Comparison of ENCODE assay signal across 29 mouse cellular contexts in genomic region chr9:114794491-114794890, GRCm38 (mm10). TPM values are rescaled to one million over a fixed set of nuclear protein-coding genes. Genes with fewer than 3 reads are reported as not detected.
DNase-seq lines count a peak whose midpoint lies in the region; ATAC-seq and TF ChIP-seq lines count a peak whose summit lies in the region.
"Had no signal": no experiment of that assay in that cellular context is flagged by ENCODE, and none has a peak within 500 bp of the region (broad histone marks: within the 10 kb centered on the region; RNA-seq: fewer than 3 reads in every experiment).

No protein-coding gene starts in this region.

- TF ChIP-seq CTCF in bone marrow, adult 2 months (IDR thresholded peaks at IDR 0.05; ENCODE audit: control insufficient read depth, insufficient read depth, low read length) = no peak

- H3K9me3 ChIP-seq in kidney, embryonic 15.5 days (replicated peaks) = no peaks in the 10 kb centered on the region
- H3K9me3 ChIP-seq: forebrain, embryonic 10.5 days; heart, embryonic 12.5 days; hindbrain, embryonic 10.5 days; limb, embryonic 15.5 days; midbrain, embryonic 15.5 days had no signal

- 0 out of 2 replicates have a peak, but pooled peaks have one; percentile 14 for ATAC-seq in megakaryocyte, adult 5-6 weeks (ENCODE audit: poor library complexity, severe bottlenecking)
- no peak for ATAC-seq in kidney, embryonic 15.5 days (replicated peaks; ENCODE audit: low FRiP score)
- ATAC-seq: activated CD4-positive, CD25-positive, alpha-beta regulatory T cell, adult 4 months; forebrain, embryonic 16.5 days; hindbrain, embryonic 16.5 days; midbrain, embryonic 15.5 days had no signal

- H3K4me3 ChIP-seq in bone marrow, adult 2 months (replicated peaks; ENCODE audit: control insufficient read depth, low read depth, low read length) = no peak overlapping the region
- H3K4me3 ChIP-seq in kidney, embryonic 15.5 days (replicated peaks) = no peak overlapping the region
- H3K4me3 ChIP-seq: forebrain, embryonic 10.5 days; heart, embryonic 12.5 days; hindbrain, embryonic 10.5 days; left cerebral cortex, adult 2 months; limb, embryonic 15.5 days; midbrain, embryonic 15.5 days had no signal

- H3K27me3 ChIP-seq in kidney, embryonic 15.5 days = no peaks in the 10 kb centered on the region
- H3K27me3 ChIP-seq: heart, embryonic 12.5 days; limb, embryonic 15.5 days; midbrain, embryonic 15.5 days had no signal

- peak; percentile 15 for DNase-seq in 3T3-L1 (ENCODE audit: low read depth, low spot score)
- DNase-seq in CD4-positive, CD25-positive, alpha-beta regulatory T cell, adult 2 months (ENCODE audit: low read depth, low spot score) = peak; percentile 49
- DNase-seq in right cerebral cortex, postnatal 36 days (ENCODE audit: low spot score in 2 of 2) = no peak
- DNase-seq in embryo, embryonic 11 days = no peak
- DNase-seq: adrenal gland, postnatal 10 days; cerebellum, adult 8-10 months; gastrocnemius, postnatal 10 days; heart, adult 11 months; heart, postnatal 10 days; kidney, adult 11 months; kidney, postnatal 4 days; left cerebral cortex, postnatal 4 days; lung, adult 18-20 months; lung, postnatal 10 days; thymus, postnatal 36 days had no signal

- no peaks in the 10 kb centered on the region for H3K36me3 ChIP-seq in kidney, embryonic 15.5 days
- H3K36me3 ChIP-seq: forebrain, embryonic 10.5 days; heart, embryonic 12.5 days; hindbrain, embryonic 10.5 days; limb, embryonic 15.5 days; midbrain, embryonic 15.5 days had no signal

- peak overlapping the region; percentile 40; the same call in 1 of the 2 replicates for H3K27ac ChIP-seq in bone marrow, adult 2 months (ENCODE audit: control insufficient read depth, insufficient read depth, low read depth, low read length, poor library complexity)
- no peak overlapping the region for H3K27ac ChIP-seq in kidney, embryonic 15.5 days
- H3K27ac ChIP-seq: forebrain, embryonic 10.5 days; hindbrain, embryonic 10.5 days; left cerebral cortex, adult 2 months; limb, embryonic 15.5 days; midbrain, embryonic 15.5 days had no signal

- WGBS in bone marrow, adult 2 months = 23% methylated on average over 4 of the region's 4 CpGs
- WGBS in kidney, embryonic 15.5 days = 81% methylated on average over 4 of the region's 4 CpGs

- TF ChIP-seq POLR2A in bone marrow, adult 2 months (IDR thresholded peaks at IDR 0.05; ENCODE audit: borderline replicate concordance, control insufficient read depth, low read depth, low read length) = no peak

- H3K9ac ChIP-seq in kidney, embryonic 15.5 days = no peak overlapping the region
- H3K9ac ChIP-seq: heart, embryonic 12.5 days; limb, embryonic 15.5 days; midbrain, embryonic 15.5 days had no signal

- peaks cover 6% of the 10 kb centered on the region for H3K4me1 ChIP-seq in bone marrow, adult 2 months (ENCODE audit: control insufficient read depth, insufficient read depth, low read length)
- peaks cover 21% of the 10 kb centered on the region for H3K4me1 ChIP-seq in kidney, embryonic 15.5 days

- no peak overlapping the region for H3K4me2 ChIP-seq in kidney, embryonic 15.5 days
- H3K4me2 ChIP-seq: heart, embryonic 12.5 days; limb, embryonic 15.5 days; midbrain, embryonic 15.5 days had no signal

RNA-seq across cellular contexts. Expression of gene Cmtm7, which starts 12.8 kb away (rescaled TPM):
- 106 and 300 TPM in 2 replicates for polyA plus RNA-seq in bone marrow, adult 2 months (2011; ENCODE audit: insufficient read depth, insufficient read length, low replicate concordance, missing spikeins)
- total RNA-seq in megakaryocyte, adult 5-6 weeks (2015) = 189 and 201 TPM in 2 replicates
- total RNA-seq in megakaryocyte, adult 5-6 weeks (2017) = 259 and 283 TPM in 2 replicates
- 102 TPM in 2 replicates for polyA plus RNA-seq in kidney, embryonic 15.5 days (2015; fragmentation: Nextera tagmentation; extraction: Ambion mirVana)

RNA-seq across cellular contexts. Expression of gene Cmtm8, which starts 49.5 kb away (rescaled TPM):
- 0.92 TPM in 1 of 2 replicates, not detected in the other for polyA plus RNA-seq in bone marrow, adult 2 months (2011; ENCODE audit: insufficient read depth, insufficient read length, low replicate concordance, missing spikeins)
- 1.0 and 1.5 TPM in 2 replicates for total RNA-seq in megakaryocyte, adult 5-6 weeks (2015)
- total RNA-seq in megakaryocyte, adult 5-6 weeks (2017) = 0.37 and 1.1 TPM in 2 replicates
- 38.8 and 41.4 TPM in 2 replicates for polyA plus RNA-seq in kidney, embryonic 15.5 days (2015; fragmentation: Nextera tagmentation; extraction: Ambion mirVana)
- polyA plus RNA-seq: activated CD4-positive, CD25-positive, alpha-beta regulatory T cell, adult 4 months; C2C12; G1E had no signal

Comparison
In these comparisons a context has a peak if more than half of its experiments do, and no peak if none do; other contexts are left out.
1. DNase-seq: peak in 3T3-L1 (single experiment) and CD4-positive, CD25-positive, alpha-beta regulatory T cell, adult 2 months (single experiment); none in right cerebral cortex, postnatal 36 days (0 of 2) and embryo, embryonic 11 days (single experiment).
2. RNA of gene Cmtm8, which starts 49.5 kb away (polyA plus RNA-seq): 38.8 to 41.4 TPM in kidney, embryonic 15.5 days; 0.92 TPM in bone marrow, adult 2 months; every median in the first group is over 10 times any median in the second.